Mouse (Mus musculus) brain, embryonic 14.5 days (tissue): ENCODE measurements around the gene Zfp612.

Experiments used
- CTCF ChIP-seq: fragments of 200-500 bp; IDR thresholded peaks from 2 replicates; pipeline ENCODE4 v1.5.1; 2012; ENCODE audit warnings: inconsistent platforms, mild to moderate bottlenecking, moderate library complexity, borderline replicate concordance; ENCODE audit not compliant: insufficient read depth, insufficient read length; ENCODE audit errors: extremely low read depth
- POLR2A ChIP-seq: fragments of 200-500 bp; IDR thresholded peaks from 2 replicates; pipeline ENCODE4 v1.6.1; 2012; ENCODE audit warnings: mild to moderate bottlenecking, inconsistent platforms, borderline replicate concordance; ENCODE audit not compliant: poor library complexity, insufficient read depth, insufficient read length, severe bottlenecking; ENCODE audit errors: extremely low read depth

- no peak for TF ChIP-seq CTCF
- TF ChIP-seq POLR2A, result no peak
Observed at GRCm38 (mm10) chr8:110100907-110101306, 21.4 kb downstream of the Zfp612 start, which contains the start of gene Gm21964.
